ENCODE assay signal across 13 mouse cellular contexts in the genomic region with DNA sequence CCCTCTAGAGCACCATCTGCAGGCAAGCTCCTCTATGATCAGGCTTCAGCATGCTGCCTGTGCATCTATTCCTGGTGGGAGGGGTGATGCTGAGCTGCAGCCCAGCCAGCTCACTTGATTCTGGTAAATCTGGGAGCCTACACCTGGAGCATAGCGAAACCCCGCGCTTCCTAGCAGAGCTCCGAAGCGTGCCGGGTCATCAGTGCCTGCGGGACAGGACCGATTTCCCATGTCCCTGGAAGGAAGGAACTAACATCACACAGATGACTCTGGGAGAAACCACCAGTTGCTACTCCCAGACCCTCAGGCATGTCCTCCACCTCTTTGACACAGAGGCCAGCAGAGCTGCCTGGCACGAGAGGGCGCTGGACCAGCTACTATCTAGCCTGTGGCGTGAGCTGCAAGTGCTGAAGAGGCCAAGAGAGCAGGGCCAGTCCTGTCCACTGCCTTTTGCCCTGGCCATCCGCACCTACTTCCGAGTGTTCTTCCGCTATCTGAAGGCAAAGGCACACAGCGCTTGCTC. TPM values are rescaled to one million over a fixed set of nuclear protein-coding genes. Genes with fewer than 3 reads are reported as not detected.
A peak's percentile ranks its signal among the peaks of the same experiment; 100 is the strongest.
DNase-seq lines count a peak whose midpoint lies in the region.
"Had no signal": no experiment of that assay in that cellular context is flagged by ENCODE, and none has a peak within 500 bp of the region (broad histone marks: within the 10 kb centered on the region; RNA-seq: fewer than 3 reads in every experiment).

Gene Gm13271 (plus strand): TSS at position 51 of the 523 bp plus-strand sequence.

- peak; percentile 63 for DNase-seq in adrenal gland, adult 2 months
- peak; percentile 66 to 73 for DNase-seq in cerebellum, postnatal 36 days
- DNase-seq in heart, adult 11 months = peak; percentile 99
- peak; percentile 73 for DNase-seq in kidney, adult 9 months
- DNase-seq in left cerebral cortex, adult 11 months (ENCODE audit: low spot score) = peak; percentile 61
- DNase-seq in lung, postnatal 14 days = peak; percentile 47
- DNase-seq in spleen, adult 18-20 months = peak; percentile 72 to 74
- DNase-seq in urinary bladder, postnatal 10 days (ENCODE audit: low spot score) = peak; percentile 72

RNA-seq across cellular contexts. Expression of gene Gm13271, which starts in this region (rescaled TPM):
- total RNA-seq in adrenal gland, adult 2 months (2021) = not detected
- polyA plus RNA-seq in adrenal gland, adult 2 months (2012; rRNA removed) = not detected in 2 replicates
- total RNA-seq: monocyte, adult 5-6 weeks had no signal
- polyA plus RNA-seq: cortical plate, adult 2 months; heart, embryonic 16.5 days; kidney, embryonic 14.5 days; lung, embryonic 15.5 days had no signal

Comparison
In these comparisons a context has a peak if more than half of its experiments do, and no peak if none do; other contexts are left out.
1. Peak in every context shown above with its lines: DNase-seq.
2. Peak in DNase-seq in adrenal gland, adult 2 months; RNA of the gene not detected or under 1 TPM.
3. DNase-seq: peak in every context shown above with its lines; median percentile 99 in heart, adult 11 months; 73 in kidney, adult 9 months; 73 in spleen, adult 18-20 months; 72 in urinary bladder, postnatal 10 days; 70 in cerebellum, postnatal 36 days; 63 in adrenal gland, adult 2 months; 61 in left cerebral cortex, adult 11 months; 47 in lung, postnatal 14 days.